Mouse (Mus musculus): ENCODE results near the gene Cul7. TPM values are rescaled to one million over a fixed set of nuclear protein-coding genes. Genes with fewer than 3 reads are reported as not detected.

Gene Cul7
- total RNA-seq, 2 experiments from 2014 or later, result 18.4 to 20.0 TPM

DNA sequence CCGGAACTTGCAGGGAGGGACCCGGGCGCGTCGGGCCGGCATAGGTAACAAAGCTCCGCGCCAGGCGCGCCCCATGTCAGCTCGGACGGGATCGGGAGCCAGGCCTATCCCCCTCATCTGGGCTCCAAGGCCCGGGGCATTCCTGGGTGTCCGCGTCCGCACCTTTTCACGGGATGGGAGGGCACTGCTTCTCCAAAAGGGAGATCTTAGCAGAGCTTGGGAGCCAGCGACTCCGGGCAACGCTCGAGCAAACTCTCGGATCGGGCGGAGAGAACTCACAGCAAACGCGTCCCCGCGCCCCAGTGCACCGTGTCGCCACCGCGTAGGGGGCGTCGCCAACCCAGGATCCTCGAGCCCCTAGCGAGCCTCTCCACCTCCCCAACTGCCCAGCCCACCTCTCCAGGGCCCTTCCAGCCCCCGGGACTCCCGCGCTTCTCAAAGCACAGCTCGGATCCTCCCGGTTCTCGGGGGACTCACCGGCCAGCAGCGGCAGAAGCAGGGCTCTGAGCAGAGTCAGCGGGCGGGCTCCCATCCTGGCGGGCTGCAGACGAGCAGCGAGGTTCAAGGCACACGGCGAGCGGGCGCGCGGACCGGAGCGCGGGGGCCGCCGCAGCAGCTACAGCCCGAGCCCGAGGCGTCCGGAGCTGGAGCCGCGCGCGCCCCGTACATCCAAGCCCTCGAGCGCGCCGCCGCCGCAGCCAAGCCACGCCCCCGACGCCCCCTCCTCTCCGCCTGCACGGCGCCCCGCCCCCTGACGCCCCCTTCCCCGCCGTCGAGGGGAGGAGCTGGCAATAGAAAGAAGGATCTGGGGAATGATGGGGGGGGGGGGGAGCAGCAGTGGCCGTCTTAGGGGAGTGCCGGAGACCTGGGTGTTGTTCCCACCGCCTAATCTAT is 21.1 kb upstream of the Cul7 start, which contains the start of gene Ptk7:
Gene Ptk7 (minus strand): TSS at position 714 of the 894 bp plus-strand sequence.
- peak; percentile 70 to 71 for DNase-seq

DNA sequence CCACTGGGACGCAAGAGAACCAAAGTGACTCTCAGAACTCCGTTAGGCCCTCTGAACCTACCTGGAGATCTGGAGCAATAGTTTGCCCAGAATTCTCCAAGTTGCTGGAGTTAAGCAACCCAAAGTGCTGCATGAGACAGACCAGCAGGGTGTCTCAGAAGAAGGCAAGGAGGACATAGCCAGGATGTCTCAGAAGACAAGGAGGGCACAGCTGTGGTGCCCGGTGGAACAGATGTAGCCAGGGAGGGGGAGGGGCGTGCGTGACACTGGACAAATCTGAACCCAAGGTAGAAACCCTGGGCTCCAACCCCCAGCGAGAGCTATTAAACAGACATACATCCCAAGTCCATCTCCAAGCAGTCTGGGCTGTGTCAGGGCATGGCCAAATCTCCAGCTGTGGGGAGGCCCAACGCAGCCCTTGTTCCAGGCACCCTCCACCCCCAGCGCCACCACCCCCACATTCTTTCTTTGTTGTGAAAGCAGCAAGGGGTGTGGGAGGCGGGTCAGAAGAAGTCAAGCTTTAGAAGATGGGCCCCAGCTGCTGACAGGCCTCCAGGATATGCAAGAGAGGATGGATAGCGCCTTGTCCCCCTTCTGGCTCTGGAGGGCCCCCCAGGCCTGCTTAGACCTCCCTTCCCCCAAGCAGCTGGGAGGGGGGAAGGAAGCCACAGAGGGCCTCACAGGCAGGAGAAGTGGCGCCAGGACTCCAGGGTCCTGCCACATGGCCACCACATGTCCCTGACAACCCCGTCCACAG is 20.3 kb upstream of the Cul7 start:
- no peak for DNase-seq

DNA sequence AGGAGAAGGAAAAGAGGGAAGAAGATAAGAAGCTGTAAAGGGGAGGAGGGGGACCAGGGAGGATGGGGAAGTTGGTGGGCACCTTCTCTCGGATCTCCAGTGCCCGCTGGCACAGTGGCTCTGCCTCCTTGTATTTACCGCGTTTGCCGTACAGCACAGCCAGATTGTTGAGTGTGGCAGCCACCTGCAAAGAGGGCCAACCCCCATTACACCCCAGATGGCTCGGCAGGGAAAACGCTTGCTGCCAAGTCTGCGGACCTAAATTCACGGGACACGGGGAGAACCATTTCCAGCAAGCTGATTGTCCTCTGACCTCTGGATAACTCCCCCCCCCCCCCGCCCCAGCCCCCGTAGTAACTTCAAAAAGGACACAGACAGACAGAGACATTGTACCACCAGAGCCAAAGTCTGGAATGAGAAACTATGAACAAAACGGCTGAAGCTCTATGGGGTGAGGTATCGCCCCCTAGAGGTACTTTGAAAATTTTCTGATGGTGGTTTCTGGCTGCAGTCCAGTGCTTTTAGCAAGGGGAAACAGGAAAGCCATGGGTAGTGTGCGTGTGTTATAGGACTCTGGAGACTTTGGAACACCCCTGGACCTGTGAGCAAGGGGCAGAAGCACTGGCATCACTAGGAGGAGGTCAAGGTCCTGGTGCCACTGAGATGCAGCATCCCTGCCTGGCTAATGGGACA is 13.2 kb upstream of the Cul7 start:
- peak; percentile 53 to 66 for DNase-seq

DNA sequence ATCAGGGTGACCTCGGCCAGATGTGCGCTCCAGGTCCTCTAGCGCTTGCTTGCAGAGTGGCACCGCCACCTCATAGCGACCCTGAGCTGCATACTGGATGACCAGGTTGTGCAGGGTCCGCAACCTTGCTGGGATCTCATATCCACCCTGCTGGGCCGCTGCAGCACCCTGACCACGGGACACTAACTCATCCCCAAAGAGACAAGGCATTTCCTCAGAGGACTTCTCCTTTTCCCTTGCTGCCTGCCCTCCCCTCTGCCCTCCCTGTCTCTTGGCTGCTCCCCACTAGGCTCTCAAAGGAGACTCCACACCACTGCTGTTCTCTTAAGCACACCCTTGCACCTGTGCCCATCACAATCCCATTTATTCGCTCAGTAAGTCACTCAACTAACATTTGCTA is 10.2 kb upstream of the Cul7 start:
- DNase-seq, result no peak

DNA sequence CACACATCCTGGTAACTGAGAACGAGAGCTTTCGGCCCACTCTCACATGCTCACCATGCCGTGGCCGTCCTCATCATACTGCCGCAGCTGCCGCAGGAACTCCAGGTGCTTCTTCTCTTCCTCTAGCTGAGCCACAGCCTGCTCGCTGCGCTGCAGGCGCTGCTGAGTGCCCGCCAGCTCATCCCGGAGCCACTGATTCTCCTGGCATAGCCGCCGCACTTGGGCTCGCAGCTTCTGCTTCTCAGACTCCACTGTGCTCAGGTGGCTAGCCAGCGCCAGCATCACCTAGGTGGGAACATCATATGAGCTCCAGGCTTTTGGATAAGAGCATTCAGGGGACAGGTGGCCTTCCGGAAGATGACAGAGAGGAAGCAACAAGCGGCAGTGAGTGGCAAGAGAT is 8.1 kb upstream of the Cul7 start:
- no peak for DNase-seq

DNA sequence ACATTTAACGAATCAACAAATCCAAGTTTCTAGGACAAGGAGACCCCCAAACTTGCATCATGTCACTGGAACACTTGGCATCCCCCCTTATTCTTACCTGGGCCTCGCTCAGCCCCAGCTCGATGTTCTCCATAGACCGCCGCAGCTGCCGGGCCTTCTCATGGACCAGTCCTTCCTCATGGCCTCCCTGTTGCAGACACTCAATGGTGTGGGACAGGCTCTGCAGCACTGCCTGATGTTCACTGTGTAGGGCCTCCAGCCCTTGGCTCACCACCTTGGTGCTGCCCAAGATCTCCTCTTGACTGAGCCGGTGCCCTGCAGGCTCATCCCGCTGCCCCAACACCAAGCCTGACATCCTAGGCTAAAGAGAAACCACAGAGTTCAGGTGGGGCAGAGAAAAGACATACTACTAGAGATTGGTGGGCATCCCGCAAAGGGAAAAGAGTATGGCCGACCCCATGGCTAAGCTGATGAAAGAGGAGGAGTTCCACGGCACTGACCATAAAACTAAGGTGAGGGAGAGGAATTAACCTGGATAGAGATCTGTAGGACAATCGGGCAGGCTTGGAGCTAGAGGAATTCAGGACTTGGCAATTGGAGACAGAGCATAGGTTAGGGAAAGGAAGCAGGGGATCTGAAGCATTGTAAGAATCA is 5.9 kb upstream of the Cul7 start:
- DNase-seq, result no peak

DNA sequence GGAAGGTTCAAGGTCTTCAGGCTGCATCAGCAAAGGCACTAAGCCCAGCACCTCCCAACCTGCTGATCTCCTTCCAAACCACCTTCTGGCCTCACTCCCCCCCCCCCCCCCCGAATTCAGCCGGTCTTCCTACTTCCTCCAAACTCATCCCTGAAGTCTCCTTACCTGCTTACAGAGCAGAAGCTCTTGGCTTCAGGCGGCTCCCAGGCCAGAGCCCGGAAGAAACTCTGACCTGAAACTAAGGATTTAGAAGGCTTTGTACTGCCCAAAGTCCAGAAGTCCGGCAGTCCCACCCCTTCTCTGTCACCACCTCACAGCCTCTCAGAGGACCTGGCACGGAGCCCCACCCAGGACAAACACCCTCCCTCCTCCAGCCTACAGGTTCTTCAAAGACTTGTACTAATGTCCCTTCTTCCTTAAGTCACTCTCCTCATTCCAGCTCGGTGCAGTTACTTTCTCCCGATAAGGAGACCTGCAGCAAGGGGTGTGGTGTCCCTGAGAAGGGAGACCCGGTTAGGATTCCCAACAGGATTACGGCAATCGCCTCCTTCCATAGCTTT is 5.1 kb upstream of the Cul7 start:
- DNase-seq, result no peak

DNA sequence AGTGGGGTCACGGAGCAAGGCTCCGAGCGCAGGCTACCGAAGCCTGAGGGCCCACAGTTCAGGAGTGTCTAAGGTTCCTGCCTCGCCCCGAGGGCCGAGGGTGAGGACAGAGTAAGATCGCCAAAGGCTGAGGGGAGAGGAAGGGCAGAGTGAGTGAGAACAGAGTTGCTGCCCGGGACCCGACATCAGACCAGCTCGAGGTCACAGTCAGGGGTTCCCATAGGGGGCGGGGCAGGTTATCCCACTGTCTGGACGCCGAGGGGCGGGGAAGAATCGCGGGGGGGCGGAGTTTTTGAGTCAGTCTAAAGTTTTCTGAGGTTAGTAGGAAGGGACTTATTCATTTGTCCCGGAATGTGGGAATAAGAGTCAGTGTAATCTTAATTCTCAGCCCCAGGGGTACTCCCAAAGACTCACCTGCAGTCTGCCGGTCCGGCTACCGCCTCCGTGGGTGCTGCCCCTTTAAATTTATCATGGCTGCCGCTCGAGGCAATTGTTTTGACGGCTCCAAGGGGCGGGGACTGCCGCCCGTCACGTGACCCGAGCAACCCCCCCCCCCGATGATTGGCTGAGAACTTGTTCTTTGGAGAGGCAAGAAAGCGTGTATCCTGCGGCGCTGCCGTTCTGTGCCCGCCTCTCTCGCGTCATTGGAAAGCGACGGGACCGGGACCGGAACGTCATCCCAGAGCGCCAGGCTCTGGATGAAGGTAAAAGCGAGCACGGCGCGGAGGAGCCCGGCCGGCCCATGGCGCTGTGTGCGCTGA is 4.4 kb upstream of the Cul7 start, which contains the start of the genes Klc4 and Mrpl2:
Gene Klc4 (minus strand): TSS at position 462 of the 761 bp plus-strand sequence.
Gene Mrpl2 (plus strand): TSS at position 669 of the 761 bp plus-strand sequence.
- DNase-seq, result peak; percentile 98 to 99

DNA sequence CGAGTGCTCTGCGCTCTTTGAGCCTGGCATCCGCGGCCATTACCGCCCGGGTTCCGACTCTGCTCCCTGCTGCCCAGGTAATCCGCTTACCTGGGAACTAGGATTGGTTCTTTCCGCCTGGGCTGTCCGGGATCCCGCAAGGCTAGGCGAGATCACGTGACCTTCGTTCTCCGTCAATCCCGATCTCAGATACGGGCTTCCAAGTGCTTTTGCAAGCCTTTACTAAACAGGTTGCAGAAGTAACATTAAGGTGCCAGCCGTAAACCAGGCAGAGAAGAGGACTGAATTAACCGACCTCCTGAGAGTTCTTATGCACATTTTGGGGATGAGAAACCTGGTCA is 3.8 kb upstream of the Cul7 start:
- no peak for DNase-seq

DNA sequence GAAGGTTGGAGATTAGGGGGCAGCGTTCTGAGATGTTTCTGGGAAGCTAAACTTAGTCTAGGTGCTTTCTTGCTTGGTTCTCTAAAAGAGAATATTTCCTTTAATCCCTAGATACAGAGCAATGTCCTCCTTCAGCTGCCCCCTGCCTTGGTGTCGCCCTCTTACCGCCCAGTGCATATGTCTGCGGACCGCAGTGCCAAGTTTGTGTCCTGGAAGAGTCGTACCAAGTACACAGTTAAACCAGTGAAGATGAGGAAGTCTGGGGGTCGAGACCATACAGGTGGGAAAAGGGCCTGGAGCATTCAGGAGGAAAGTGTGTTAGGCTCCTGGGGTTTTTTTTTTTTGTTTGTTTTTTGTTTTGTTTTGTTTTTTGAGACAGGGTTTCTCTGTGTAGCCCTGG is 2.9 kb upstream of the Cul7 start:
- DNase-seq, result no peak

DNA sequence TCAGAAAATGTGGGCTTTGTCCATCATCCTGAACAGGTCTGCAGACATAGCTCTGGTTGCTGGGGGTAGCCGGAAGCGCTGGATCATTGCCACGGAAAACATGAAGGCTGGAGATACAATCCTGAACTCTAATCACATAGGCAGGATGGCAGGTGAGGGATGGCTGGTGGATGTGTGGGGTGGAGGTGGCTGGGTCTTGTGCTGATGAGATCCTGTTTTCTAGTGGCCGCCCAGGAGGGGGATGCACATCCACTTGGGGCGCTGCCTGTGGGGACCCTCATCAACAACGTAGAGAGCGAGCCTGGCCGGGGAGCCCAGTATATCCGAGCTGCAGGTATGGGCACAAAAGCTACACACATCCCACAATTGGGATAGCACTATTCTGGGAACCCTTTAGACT is 1.7 kb upstream of the Cul7 start:
- DNase-seq, result no peak

DNA sequence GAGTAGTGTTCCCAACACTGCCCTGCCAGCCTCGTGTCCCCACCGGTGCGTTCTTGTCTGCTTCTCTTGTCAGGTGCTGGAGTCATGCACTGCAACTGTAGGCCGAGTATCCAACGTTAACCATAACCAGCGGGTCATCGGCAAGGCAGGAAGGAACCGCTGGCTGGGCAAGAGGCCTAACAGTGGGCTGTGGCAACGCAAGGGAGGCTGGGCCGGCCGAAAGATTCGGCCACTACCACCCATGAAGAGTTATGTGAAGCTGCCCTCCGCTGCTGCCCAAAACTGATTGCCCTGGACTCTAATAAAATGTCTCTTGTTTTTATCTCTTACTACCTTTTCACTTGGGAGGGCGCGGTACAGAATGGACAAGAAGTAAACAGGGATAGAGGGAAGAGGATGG is 326 bp upstream of the Cul7 start:
- DNase-seq, result no peak

DNA sequence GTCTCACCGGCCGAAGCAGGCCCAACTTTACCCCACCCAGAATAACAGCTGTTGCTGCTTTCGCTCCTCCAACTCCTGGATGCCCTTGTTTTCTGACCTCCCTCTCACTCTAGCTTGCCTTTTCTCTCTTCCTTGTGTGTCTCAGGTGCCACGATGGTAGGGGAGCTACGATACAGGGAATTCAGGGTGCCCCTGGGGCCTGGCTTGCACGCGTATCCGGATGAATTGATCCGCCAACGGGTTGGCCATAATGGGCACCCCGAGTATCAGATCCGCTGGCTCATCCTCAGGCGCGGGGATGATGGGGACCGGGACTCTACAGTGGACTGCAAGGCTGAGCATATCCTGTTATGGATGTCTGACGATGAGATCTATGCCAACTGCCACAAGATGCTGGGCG is 1.2 kb downstream of the Cul7 start:
- no peak for DNase-seq

DNA sequence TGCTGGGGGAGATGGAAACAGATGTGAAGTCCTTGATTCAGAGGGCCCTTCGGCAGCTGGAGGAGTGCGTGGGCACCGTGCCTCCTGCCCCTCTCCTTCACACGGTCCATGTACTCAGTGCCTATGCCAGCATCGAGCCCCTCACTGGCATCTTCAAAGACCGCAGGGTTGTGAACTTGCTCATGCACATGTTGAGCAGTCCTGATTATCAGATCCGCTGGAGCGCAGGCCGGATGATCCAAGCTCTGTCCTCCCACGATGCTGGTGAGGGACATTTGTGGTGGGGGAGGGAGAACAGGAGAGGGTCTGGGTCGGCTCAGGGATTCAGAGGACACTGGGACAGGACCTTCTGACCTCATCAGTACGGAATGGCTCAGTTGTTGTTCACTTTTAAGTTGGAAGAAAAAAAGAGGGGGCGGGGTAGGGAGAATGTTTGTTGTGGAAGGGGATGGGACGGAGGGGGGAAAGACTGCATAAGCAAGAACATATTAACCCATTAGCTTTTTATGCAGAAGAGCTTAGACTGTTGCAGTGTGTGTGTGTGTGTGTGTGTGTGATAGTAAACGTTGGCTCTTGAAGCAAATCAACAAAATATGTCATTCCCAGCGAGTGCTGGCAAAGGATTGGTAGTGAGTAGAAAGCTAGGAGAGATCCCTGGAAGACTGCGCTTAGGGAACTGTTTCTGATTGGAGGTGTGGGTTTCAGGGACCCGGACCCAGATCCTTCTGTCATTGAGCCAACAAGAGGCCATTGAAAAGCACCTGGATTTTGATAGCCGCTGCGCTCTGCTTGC is 1.8 kb downstream of the Cul7 start:
- no peak for DNase-seq

DNA sequence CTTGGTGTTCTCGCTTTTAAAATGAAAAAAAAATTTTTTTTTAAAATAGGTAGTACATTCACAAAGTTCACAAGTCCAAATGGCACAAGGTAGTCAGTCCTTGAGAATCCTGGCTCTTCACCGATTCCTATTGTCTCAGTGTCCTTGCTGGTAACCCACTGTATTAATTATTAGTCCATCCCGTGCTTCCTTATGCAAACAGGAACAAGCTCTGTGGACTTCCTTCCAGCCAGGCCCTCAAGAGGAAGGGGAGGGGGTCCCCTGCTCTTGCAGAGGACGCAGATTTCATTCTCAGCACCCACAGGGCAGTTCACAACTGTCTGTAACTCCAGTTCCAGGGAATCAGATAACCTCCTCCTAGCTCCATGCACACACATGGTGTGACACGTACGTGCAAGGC is 5.9 kb downstream of the Cul7 start:
- DNase-seq, result no peak

DNA sequence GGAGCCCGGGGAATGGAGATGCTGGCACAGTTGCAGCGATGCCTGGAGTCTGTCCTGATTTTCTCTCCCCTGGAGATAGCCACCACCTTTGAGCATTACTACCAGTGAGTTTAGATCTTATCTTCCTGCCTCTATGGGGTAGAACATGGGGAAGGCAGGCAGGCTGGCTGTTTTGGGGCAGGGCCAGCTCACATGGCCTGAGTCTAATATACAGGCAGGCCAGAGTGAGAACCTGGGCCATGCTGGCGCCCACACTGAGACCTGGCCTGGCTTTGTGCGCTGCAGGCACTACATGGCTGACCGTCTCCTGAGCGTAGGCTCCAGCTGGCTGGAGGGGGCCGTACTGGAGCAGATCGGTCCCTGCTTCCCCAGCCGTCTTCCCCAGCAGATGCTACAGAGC is 11.2 kb downstream of the Cul7 start:
- DNase-seq, result no peak

DNA sequence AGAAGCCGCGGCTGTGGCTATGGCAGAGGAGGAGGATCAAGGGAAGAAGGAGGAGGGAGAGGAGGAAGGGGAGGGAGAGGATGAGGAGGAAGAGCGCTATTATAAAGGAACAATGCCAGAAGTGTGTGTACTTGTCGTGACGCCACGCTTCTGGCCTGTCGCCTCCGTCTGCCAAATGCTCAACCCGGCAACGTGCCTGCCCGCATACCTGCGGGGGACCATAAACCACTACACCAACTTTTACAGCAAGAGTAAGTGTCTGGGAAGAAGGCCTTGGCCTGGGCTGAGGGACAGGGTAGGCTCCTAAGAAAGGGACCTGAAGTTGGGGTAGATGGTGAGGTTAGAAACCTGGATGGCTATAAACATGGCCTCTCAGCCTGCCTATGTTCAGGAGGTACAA is 11.8 kb downstream of the Cul7 start:
- no peak for DNase-seq

DNA sequence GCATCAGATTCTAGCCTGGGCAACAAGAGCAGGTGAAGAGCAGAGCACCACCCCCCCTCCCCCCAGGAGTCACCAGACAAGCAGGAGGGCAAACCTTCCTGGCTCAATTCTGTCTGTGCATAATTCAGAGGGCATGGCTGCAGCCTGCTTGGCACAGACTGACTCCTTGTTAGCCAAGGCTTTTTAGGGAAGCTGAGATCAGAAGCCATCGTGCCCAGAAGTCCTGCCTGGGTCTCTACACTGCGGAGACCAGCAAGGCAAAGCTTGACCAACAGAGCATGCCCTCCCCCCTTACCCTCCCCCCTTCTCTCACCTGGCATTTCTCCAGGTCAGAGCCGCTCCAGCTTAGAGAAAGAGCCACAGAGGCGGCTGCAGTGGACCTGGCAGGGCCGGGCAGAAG is 12.6 kb downstream of the Cul7 start:
- DNase-seq, result no peak

DNA sequence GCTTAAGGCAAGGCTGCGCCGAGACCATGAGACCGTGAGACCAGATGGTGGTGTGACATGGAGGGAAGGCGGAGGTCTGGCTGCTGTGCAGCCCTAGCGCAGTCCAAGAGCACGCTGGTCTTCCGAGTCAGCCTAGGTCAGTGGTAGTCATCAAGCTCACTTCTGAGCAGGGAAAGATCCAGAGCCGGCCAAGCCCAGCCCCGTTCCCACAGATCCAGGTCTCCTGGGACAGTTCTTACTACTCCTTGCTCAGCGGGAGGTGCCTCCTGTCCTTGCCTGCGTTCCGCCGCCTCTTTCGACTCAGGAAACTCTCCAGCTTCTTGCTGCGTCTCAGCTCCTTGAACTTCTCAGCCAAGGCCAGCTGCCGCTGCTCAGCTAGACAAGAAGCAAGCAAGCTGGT is 17.6 kb downstream of the Cul7 start:
- no peak for DNase-seq

DNA sequence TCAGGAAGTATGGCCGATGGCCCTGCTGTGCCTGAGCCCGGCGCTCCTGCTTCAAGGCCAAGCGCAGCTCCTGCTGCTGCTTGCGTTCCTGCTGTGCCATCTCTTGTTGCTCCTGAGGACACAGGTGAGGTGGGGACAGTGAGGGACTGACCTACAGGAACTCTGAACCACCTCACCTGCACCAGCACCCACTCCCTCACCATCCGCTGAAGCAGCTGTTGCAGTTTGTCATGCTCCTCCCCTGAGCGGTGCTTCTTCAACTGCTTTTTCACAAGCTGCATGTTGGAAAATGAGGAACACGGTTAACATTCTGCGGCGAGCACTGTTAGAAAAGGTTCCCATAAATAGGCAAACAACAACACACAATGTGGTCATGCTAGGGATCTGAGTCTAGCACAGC is 19.8 kb downstream of the Cul7 start:
- no peak for DNase-seq
